Mouse (Mus musculus) spleen, adult 18-20 months (tissue): ENCODE data around the gene Sord.
A peak's percentile ranks its signal among the peaks of the same experiment; 100 is the strongest.

Experiments used
- DNase-seq, 2 experiments: peaks; one replicate each; pipeline ENCODE4 v3.0.0; 2022; ENCODE audit warnings: mixed read lengths in 2 of 2

The Sord gene

GRCm38 (mm10) chr2:122241226-122241625, 6.7 kb downstream of the Sord start:
- DNase-seq = no peak

GRCm38 (mm10) chr2:122241935-122242334, 7.4 kb downstream of the Sord start:
- DNase-seq = no peak

- DNase-seq = peak; percentile 12 to 59
These were observed 9.2 kb downstream of the Sord start for GRCm38 (mm10) chr2:122243671-122244131.

- no peak for DNase-seq
These were observed 13.2 kb downstream of the Sord start for GRCm38 (mm10) chr2:122247786-122248185.

GRCm38 (mm10) chr2:122255997-122256396, 21.4 kb downstream of the Sord start:
- no peak for DNase-seq

GRCm38 (mm10) chr2:122260729-122261128, 26.2 kb downstream of the Sord start:
- DNase-seq = no peak

GRCm38 (mm10) chr2:122264690-122265089, 30.1 kb downstream of the Sord start:
- DNase-seq = no peak

GRCm38 (mm10) chr2:122266407-122267193, 32.1 kb downstream of the Sord start:
- no peak for DNase-seq

GRCm38 (mm10) chr2:122278769-122279168, 44.2 kb downstream of the Sord start:
- no peak for DNase-seq

GRCm38 (mm10) chr2:122284091-122284490, 49.5 kb downstream of the Sord start:
- no peak for DNase-seq

GRCm38 (mm10) chr2:122286137-122286536, 51.6 kb downstream of the Sord start:
- DNase-seq = no peak

GRCm38 (mm10) chr2:122294916-122295315, 60.4 kb downstream of the Sord start:
- DNase-seq = no peak

- DNase-seq = no peak
These were observed 62.9 kb downstream of the Sord start for GRCm38 (mm10) chr2:122297271-122298095.

- DNase-seq = no peak
These were observed 63.5 kb downstream of the Sord start, which contains the start of gene Duox2 for GRCm38 (mm10) chr2:122298096-122298499. Gene Duox2 (minus strand): TSS chr2:122298449.

- DNase-seq = peak in 1 of 2 experiments; percentile 7
These were observed 64.3 kb downstream of the Sord start, which contains the start of gene Duoxa2 for GRCm38 (mm10) chr2:122298596-122299490. Gene Duoxa2 (plus strand): TSS chr2:122298900.

- DNase-seq = no peak
These were observed 65.5 kb downstream of the Sord start for GRCm38 (mm10) chr2:122299911-122300655.

GRCm38 (mm10) chr2:122300656-122301020, 66.1 kb downstream of the Sord start:
- DNase-seq = no peak

- DNase-seq = peak in 1 of 2 experiments; percentile 33
These were observed 66.8 kb downstream of the Sord start for GRCm38 (mm10) chr2:122301081-122301920.

- DNase-seq = no peak
These were observed 67.5 kb downstream of the Sord start for GRCm38 (mm10) chr2:122301921-122302573.

GRCm38 (mm10) chr2:122302574-122303241, 68.2 kb downstream of the Sord start:
- peak; percentile 25 to 65 for DNase-seq
